Mouse (Mus musculus) gastrocnemius, adult 2 months (tissue): ENCODE measurements at regions not wholly inside any gene's neighbourhood (a gene's known extent, or its start where the extent isn't known, plus 50 kb on each side); places are given as distances from the start of the nearest gene placed in this dataset.

Experiments used
- DNase-seq: peaks from one replicate; pipeline ENCODE4 v3.0.0; 2022
- H3K27ac ChIP-seq: fragments of 200-600 bp; 2 replicates; pipeline ENCODE4 v1.8.1; 2022; ENCODE audit warnings: mild to moderate bottlenecking
- H3K4me3 ChIP-seq: fragments of 200-600 bp; 2 replicates; pipeline ENCODE4 v1.8.1; 2022; ENCODE audit warnings: mild to moderate bottlenecking, moderate library complexity
- CTCF ChIP-seq: fragments of 200-600 bp; IDR thresholded peaks from 2 replicates; pipeline ENCODE4 v1.8.1; 2022; ENCODE audit warnings: antibody characterized with exemption, mild to moderate bottlenecking, moderate library complexity
- intact Hi-C: fragments of 180-260 bp; cut with DNase I; formaldehyde crosslinking; loops from one replicate; pipeline ENCODE4 v1.15.1; 2025

DNA sequence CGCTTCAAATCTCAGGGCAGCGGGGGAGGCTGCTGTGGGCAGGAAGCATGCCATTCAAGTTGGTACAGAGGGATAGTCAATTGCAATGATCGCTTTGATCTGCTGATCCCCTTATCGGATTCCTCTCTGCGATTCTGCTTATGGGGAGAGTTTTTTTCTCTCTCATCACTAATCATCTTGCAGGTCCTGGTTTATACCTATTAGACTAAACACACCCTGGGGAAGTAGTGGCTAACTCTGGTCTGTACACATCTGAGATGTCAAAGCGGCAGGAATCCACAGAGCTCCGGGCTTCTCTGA lies 107.1 kb upstream of the Nebl start:
- TF ChIP-seq CTCF = no peak
- DNase-seq = no peak
- intact Hi-C loops = no loop called here
- H3K4me3 ChIP-seq = no peak overlapping the region
- H3K27ac ChIP-seq = no peak overlapping the region

DNA sequence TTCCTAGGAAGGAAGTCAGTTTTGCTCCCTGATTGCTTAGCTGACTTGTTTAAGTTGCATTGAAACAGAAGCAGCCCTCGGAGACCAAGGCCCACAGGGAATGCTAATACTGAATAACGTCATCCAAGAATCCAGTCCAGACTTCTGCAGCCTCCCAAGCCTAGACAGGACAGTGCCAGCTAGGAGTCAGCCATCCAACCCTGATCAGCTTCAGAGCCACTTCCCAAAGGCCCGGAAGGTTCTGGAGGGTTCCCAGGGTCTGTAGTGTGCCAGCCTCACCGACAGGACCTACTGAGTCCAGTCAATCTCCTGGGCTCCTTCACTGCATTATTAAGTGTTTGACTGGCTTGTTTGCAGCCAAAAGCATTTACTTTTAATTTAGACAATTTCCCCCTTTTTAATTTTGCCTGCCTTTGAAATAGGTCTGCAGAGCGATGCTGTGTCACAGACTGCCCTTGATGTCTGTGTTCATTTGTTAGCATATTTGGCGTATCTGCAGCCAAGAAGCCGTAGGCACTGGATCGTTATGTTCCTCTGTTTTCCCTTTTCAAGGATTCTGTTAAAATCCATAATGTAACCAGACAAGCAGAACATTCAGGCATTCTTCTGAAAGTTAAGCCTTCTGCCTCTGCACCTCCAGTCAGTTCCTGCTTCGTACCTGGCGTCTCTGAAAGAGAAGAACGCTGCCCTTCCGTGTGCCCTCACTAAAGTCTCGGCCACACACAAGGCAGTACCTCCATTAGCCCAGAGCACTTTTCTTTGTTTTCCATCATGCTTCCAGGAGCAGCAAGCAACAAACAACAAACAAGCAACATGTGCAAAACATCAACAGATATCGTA lies 106.5 kb upstream of the Nebl start:
- intact Hi-C loops = no loop called here
- H3K27ac ChIP-seq = no peak overlapping the region
- DNase-seq = no peak
- H3K4me3 ChIP-seq = no peak overlapping the region
- TF ChIP-seq CTCF = no peak

DNA sequence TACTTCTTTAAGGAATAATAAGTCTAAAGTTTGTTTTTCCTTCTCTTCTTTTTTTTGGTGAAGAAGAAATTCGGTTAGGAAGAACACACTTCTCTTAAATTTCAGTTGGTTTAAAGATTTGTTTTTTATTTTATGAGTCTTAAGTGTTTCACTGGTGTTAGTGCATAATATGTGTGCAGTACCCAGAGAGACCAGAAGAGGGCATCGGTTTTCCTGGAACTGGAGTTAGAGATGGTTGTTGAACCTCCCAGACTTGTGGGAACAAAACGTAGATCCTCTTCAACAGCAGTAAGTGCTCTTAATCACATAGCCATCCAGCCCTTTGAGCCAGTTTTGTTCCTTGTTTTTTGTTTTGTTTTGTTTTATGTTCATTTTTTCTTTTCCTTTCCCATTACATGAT lies 101.5 kb upstream of the Nebl start:
- intact Hi-C loops = no loop called here
- no peak overlapping the region for H3K4me3 ChIP-seq
- DNase-seq = no peak
- peak; percentile 16; the same call in 1 of the 2 replicates for TF ChIP-seq CTCF
- H3K27ac ChIP-seq = no peak overlapping the region

DNA sequence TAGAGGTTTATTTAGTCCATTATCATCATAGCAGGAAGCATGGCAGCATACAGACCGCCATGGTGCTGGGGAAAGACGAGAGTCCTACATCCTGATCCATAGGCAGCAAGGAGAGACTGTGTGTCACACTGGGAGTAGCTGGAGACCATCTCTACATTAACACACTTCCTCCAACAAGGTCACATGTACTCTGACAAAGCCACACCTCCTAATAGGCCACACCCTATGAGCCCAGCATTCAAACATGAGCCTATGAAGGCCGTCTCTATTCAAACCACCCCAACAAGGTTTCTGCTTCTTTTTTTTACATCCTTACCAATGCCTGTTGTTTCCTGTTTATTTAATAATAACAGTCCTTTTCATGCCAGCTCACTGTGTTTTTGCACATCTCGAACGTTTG lies 99.0 kb upstream of the Nebl start:
- no peak for TF ChIP-seq CTCF
- Histone ChIP-seq H3K27ac (no peak overlapping the region), H3K4me3 (no peak overlapping the region)
- no peak for DNase-seq
- intact Hi-C loops = no loop called here

DNA sequence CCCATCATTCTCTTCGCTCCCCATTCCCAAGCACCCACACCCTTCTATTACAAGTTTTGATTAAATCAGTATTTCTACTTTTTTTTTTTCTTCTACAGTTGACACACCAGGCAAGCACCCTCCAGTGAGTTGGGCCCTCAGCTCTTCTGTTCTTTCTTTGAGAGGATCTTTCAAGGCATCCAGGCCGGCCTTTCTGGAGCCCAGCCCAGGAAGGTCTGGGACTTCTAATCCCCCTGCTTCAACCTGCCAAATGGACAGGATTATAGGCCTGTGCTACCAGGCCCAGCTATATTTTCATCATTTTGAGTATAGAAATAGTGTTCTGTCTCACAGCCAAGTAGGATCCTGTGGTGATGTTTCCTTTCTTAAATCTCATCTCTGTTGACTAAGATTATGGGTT lies 94.0 kb upstream of the Nebl start:
- Histone ChIP-seq H3K4me3 (no peak overlapping the region), H3K27ac (no peak overlapping the region)
- DNase-seq = no peak
- no peak for TF ChIP-seq CTCF
- intact Hi-C loops = no loop called here

DNA sequence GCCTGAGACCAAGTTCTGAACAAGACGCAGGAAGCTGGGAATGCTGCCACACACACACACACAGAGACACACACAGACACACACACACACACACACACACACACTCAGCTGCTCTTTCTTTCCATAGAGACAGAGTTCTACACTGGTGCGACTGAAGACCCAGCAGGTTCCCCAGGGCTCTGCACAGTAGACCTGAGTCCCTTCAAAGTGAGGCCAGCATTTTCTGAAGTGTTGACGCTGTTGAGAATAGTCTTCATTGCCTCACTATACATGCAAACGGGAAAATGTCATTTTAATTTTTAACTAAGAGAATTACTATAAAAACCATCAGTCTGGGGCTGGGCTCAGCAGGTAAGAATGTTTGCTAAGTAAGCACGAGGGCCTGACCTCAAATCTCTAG lies 92.9 kb upstream of the Nebl start:
- Histone ChIP-seq H3K27ac (no peak overlapping the region), H3K4me3 (no peak overlapping the region)
- no peak for TF ChIP-seq CTCF
- intact Hi-C loops = no loop called here
- DNase-seq = no peak

DNA sequence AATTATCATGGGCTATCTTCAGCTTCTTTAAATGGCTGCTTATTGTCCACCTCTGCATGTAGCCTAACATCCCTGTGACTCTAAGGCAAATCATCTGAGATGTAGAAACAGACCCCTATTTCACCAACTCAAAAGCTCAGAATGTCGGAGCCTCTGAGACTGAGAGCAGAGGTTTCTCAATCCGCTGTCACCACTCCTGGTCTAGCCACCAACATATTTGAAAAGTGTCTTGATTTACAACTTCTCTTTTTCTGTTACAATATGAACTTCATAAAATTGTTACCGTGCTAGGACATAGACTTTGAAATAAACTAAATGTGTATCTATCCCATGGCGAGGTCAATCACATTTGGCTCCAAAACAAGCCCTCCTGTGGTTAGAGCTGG lies 91.3 kb upstream of the Nebl start:
- intact Hi-C loops = no loop called here
- H3K27ac ChIP-seq = no peak overlapping the region

DNA sequence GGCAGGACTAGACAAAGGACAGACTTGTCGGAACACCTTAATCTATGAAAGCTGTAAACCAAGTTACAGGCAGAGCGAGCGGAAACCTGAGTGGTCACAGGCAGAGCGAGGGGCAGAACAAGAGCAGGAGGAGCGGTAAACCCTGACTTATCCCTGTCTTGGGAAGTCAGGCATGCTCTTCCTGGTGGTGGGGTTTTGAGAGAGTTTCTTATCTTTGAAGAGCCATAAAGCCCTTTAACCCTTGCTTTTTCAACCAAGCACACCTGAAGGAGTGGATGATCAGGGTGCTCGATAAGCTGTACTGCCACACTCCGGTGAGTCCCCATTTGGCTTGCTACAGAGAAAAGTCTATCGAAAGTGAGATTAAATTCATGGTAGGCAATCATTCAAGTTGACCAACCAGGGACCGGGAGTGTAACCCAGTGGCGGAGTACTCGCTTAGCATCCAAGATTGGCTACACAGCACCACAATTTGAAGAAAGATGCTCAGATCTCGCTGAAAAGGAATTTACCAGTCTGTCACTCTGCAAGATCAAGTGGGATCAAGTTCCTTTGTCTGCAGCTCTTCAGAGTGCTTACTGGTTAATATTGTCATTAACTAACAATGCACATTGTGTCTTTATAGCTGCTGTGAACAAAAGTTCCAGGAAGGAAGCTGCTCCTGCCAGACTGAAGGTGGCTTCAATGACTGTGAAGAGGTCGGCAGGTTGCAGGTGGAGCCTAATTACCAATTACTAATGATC lies 90.8 kb upstream of the Nebl start:
- no peak for DNase-seq
- no peak overlapping the region for H3K27ac ChIP-seq
- H3K4me3 ChIP-seq = no peak overlapping the region
- TF ChIP-seq CTCF = no peak
- intact Hi-C loops = no loop called here

More for the DNA sequence above, 91.3 kb upstream of the Nebl start:
- no peak for DNase-seq
- TF ChIP-seq CTCF = no peak
- H3K4me3 ChIP-seq = no peak overlapping the region

DNA sequence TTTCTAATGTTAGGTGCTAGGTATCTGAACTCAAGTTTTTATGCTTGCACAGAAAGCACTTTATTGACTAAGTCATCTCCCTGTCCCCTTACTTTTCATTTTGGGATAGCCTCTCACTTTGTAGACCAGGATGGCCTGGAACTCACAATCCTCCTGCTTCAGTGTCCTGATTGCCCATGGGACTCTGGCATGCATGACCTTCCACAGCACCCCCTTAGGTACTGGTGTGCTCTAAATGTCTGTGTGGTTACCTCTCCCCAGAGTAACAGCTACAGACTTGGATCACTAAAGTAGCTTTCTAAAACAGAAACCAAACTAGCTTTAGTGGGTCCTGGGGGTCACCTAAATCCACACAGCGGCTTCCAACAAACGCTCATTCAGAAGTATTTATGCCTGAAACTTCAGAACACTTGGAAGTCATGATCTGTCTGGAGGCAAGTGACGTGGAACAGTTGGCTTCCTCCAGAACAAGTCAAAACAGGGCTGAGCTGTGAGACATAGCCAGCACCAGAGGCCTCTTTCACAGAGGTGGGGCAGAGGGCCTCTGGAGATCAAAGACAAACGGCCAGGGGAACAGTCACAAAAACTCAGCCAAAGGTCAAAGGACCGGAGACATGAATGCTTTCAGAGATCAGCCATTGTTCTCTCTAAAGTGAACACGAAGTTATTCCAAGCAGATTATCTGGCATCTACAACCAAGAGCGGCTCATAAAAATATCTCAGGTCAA lies 80.8 kb upstream of the Nebl start:
- no peak overlapping the region for H3K4me3 ChIP-seq
- intact Hi-C loops = no loop called here
- DNase-seq = no peak
- no peak for TF ChIP-seq CTCF
- no peak overlapping the region for H3K27ac ChIP-seq
